Mouse (Mus musculus) mouse trophoblast stem cell (cell line): ENCODE measurements around the gene Synj2.

Experiments
- in situ Hi-C, 2 experiments: fragments of 300-500 bp; cut with MseI, MboI; formaldehyde crosslinking; loops; 2 replicates in 1 of 2; 3 replicates in 1 of 2; pipeline ENCODE4 v1.15.1; 2025

Gene Synj2

DNA sequence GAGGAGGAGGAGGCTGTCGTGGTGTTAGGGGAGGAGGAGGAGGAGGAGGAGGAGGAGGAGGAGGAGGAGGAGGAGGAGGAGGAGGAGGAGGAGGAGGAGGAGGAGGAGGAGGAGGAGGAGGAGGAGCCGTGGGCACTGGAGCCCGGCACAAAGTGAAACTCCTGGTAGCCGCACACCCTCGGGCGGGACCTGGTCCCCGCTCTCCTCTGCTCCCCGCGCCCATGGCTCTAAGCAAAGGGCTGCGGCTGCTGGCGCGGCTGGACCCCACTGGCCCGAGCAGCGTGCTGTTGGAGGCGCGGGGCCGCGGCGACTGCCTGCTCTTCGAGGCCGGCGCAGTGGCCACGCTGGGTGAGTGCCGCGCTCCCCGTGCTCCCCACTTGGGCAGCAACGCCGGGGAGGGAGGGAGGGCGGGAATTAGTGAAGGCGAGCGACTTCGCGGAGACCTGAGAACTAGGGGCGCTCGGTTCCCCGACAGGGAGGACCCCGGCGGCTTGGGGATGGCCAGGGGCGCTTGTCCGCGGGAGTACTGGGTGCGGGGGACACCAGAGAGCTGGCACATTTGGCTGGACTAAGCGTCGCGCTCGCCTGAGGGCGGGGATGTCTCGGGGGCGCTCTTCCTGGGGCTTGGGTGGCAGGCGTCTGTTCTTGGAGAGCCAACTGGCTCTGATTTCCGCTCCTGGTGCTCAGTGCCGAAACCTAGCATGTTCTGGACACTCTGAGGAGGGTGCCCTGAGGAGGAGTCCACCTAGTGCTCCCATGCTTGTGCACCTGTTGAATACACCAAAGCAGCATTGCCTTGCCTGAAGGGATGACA lies at the start of gene Synj2:
TSS of gene Synj2 (plus strand) at position 51 of the 814 bp plus-strand sequence.
- in situ Hi-C loops: no loop called here

DNA sequence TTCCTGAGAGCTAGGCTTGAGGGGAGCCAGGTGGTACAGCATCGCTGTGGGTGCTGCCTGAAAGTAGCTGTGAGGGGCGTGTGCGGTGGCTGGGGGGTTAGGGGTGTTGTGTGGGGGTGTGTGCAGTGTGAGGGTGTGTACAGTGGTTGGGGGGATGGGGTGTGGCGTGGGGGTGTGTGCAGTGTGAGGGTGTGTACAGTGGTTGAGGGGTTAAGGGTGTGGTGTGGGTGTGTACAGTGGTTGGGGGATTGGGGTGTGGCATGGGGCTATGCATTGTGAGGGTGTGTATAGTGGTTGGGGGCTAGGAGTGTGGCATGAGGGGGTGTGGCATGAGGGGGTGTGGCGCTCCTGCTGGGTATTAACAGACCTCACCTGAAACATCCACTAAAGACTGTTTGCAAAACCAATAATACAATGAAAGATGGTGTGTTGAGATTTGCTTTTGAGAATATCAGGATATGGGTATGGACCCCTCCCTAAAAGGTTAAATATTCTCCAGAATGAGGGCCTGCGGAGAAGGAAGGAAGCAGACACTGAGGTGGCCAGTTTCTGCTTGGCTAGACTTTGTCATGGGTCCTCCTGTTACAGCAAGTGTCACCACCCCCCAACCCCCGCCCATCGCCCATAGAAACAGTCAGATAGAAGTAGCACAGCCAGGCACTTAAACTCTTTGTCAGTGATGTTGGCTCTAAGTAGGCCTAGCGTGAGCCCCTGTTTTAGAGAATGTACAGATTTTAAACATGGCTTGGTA lies 49.0 kb upstream of the Synj2 start:
- in situ Hi-C loops: loop anchor here in 1 of 2 experiments (5.0 kb wide), 1 partner anchor 95 kb away; no protein-coding TSS in a partner anchor

DNA sequence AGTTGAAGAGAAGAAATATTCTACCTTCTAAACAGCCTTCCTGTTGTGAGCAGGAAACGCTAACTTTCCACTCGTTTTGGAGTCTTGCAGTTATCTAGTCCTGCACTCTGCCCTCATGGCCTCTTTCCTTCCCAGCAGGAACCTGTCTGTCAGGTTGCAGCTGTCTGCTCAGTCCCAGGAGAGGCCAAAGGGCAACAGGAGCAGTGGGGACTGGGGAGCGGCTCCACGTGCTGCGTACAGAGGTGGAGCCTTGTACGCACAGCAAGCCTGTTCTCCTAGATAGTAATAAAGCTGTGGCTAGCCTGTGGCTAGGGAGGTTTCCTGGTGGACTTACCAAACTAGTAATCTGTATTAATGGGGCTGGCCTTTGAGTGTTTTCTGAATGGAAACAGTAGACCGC lies 48.0 kb upstream of the Synj2 start:
- in situ Hi-C loops: loop anchor here in 1 of 2 experiments (5.0 kb wide), 1 partner anchor 96 kb away; no protein-coding TSS in a partner anchor

GRCm38 (mm10) chr17:5893574-5894148 lies 47.4 kb upstream of the Synj2 start:
- in situ Hi-C loops: loop anchor here in 1 of 2 experiments (5.0 kb wide), 1 partner anchor 96 kb away; no protein-coding TSS in a partner anchor

DNA sequence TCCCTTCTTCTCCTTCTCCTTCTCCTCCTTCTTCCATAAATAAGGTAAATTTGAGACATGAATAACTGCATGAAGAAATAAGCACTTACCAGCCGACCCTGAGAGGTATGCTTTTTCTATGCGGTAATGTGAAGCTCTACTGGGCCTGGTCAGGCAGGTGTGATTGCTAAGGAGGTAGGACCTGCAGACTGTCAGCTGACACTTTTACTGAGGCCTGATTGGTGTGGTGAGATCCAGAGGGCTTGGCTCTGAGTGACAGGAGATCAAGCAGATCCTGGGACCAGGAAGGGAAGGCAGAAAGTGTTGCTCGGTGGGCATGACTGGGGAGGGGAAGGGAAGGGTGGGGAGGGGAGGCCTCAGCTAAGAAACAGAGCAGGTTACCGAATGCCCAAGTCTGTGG lies 45.0 kb upstream of the Synj2 start:
- in situ Hi-C loops: no loop called here

- in situ Hi-C loops: no loop called here
Observed at GRCm38 (mm10) chr17:5896607-5897006, 44.5 kb upstream of the Synj2 start.

DNA sequence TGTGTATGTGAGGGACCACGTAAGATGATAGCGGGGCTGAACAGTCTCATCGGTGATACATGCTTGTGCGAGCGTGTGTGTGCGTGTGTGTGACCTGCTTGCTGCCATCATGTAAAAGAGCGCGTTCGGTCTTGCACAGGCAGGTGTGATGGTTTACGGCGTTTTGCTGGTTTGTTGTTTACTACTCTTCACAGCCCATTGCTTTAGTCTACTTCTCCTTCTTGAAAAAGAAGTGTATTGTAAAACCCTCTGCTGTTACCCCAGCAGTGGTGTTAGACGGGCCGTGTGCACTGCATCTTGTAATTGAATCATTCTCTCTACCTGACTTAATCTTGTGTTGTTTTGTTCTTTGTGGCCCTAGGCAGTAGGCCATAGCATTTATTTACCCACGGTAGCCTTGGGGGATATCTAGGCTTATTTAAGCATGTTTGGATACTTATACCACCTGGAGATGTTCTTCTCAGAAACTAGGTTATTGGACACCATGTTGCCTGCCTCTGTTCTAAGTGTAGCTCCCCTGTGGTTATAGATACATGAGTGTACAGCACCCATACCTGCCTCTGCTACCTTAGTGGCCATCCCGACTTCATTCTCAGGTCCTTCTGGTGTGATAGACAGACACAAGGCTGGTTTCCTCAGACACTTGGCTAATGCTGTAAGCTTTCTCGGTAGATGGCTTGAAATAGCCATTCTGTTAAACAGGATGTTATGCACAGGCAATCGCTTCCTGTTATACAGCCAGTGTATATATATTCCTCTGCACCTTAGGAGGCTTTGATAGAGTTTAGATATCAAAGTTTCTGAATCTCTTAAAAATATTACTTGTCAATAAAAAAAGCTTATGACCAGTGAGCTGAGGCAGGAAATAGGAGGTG lies 43.5 kb upstream of the Synj2 start:
- in situ Hi-C loops: no loop called here

DNA sequence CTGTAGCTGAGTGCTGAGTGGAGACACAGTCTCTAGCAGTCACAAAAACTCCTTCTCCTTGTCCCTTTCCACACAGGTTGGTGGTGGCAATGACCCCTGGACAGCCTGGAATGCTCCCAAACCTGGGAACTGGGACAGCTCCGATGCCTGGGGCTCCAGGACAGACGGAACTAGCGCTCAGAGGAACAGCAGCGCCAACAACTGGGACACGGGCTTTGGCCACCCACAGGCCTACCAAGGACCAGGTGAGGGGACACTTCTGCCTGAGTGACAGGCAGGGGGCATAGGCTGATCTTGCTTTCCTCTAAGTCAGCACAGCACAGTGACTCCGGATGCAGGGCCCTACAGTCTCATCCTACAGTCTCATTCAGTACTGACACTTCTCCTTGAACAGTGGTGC lies 41.8 kb upstream of the Synj2 start:
- in situ Hi-C loops: no loop called here

DNA sequence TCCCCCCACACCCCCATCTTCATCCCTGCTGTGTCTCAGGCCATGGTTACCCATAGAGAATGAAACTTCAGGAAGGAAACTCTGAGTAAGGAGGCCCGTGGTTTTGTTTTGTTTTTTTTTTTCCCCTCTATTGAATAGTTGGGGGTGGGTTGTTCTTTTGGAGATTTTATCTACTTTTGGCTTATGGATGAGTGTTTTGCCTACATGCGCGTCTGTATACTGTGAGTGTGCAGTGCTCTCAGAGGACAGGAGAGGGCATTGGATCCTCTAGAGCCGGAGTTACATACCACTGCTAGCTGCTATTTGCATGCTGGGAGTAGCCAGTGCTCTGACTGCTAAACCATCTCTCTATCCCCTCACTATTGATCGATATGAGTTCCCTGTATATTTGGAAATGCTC lies 39.7 kb upstream of the Synj2 start:
- in situ Hi-C loops: no loop called here

DNA sequence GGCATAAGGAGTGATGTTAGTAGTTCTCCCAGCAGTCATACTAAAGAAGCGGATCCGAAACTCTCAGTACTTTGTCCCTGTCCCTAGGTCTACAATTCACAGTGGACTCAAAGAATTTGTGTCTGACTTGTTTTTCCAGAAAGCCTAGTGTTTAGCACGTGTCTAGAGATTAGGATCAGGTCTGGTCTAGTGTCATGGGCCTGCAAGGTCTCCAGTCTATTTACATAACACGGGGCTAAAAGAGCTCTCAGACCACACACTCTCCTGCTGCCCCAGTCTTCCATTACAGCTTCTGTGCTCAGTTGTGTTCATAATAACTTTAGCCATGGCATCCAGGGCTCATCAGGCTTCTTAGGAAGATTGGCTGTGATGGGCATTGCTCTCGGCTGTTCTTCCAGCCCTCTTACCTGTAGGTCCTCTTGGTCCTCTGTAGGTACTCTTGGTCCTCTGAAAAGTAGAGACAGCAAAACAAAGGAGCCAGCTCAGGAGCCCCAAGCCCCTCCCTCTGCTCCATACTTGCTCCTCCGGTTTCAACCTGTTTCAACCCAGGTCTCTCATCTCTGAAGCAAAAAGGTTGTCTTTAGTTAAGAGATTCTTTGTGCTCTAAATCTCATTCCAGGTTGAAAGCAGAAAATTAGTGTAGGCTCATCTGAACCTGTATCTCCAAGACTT lies 37.3 kb upstream of the Synj2 start:
- in situ Hi-C loops: no loop called here

GRCm38 (mm10) chr17:5909681-5910080 lies 31.4 kb upstream of the Synj2 start:
- in situ Hi-C loops: no loop called here

- in situ Hi-C loops: no loop called here
Observed at GRCm38 (mm10) chr17:5911591-5911990, 29.5 kb upstream of the Synj2 start.

- in situ Hi-C loops: no loop called here
Observed at GRCm38 (mm10) chr17:5912797-5913196, 28.3 kb upstream of the Synj2 start.

DNA sequence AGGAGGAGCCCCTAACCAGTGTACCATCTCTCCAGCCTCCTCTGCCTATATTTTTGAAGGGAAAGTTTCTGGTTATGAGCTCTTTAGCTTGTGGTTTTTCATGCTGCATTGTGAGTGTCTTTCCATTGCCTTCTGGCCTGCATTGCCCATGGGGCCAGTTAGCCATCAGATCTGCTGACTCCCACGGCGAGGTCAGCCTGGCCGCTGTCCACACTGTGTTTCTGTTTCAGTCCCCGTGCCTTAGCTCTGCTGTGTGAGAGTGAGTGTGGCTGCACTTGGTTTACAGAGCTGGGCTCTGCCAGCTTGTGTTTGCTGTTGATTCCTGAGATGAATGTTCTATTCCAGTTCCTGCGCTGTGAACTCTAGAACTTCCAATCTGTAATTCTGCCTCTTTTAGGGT lies 26.9 kb upstream of the Synj2 start:
- in situ Hi-C loops: no loop called here

DNA sequence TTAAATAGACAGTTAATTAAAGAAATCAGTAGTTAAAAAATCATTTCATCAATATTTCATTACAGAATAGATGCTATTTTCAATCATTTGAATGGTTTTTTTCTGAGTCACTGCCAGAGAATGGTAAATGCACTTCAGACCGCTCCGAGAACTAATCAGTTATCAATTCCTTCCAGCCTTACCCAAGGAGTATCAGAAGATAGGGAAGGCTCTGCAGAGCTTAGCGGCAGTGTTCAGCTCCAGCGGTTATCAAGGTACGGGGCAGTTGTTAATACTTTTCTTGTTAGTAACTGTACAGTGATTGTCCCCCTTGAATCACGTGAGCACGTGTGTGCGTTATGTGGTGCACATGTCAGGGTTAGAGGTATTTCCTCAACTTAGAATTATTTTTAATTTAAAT lies 19.1 kb upstream of the Synj2 start:
- in situ Hi-C loops: no loop called here

DNA sequence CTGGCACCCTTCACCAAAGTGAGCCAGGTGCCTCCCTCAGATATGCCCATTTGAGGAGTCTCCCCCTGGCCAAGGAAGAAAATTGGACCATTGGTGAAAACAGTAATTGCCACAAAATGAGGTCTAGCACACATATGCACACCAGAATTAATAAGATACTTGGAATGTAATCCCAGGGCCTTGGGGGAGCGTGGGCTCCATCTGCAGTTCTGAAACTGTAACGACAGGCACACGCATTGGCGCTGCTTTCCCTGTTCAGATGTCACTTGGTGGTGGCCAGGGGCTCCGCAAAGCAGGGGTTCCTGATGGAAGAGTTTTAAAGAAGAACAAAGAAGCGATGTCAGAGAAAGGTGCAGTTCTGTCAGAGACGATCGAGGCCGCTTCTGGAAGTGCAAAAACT lies 17.8 kb upstream of the Synj2 start:
- in situ Hi-C loops: no loop called here

DNA sequence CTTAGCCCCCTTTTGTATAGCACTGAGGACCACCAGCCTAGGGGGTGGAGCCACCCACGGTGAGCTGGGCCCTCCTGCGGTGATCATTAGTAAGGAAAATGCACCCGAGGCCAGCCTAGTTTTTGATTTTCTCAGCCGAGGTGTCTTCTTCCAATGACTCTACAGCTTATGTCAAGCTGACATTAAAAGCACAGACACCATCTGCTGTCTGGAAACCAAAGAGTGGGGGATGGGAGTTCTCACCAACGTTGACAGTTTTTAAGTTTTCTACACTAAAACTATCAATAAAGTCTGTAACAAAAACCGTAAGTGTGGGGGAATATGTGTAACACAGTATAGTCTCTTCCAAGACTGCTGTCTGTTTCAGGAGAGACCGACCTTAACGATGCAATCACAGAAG lies 16.8 kb upstream of the Synj2 start:
- in situ Hi-C loops: no loop called here

DNA sequence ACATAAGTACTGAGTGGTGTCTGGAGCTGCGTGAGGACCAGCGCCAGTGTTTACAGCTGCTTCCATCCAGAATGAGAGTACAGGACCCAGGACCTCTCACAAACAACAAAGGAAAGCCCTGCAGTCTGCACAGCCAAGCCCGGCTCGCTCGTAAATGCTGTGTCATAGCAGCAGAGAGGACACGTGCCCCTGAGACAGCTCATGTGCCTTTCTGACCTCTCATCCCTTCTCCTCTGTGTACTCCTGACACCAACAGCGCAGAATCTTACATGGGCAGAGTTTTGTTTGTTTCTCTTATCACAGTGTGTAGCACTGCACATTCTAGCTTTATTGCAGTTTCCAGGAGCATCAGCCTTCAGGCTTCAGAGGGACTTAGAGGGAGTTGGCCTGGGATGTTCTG lies 14.4 kb upstream of the Synj2 start:
- in situ Hi-C loops: no loop called here

DNA sequence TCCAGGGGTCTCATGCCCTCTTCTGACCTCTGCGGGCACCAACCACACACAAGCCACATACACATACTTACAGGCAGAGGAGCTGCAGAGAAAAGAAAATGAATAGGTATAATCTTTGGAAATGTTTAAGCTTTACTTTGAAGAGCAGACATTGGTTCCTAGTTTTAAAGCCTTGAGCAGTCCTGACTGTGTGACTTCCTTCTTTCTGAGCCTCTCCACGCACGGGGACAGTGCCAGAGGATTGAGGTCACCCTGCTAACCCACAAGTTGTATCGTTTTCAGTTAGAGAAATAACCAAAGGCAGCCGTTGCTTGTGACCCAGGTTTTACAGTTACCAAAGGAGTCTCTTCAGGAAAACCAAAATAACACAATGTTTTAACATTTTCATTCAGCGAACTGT lies 12.0 kb upstream of the Synj2 start:
- in situ Hi-C loops: no loop called here

GRCm38 (mm10) chr17:5932161-5932560 lies 8.9 kb upstream of the Synj2 start:
- in situ Hi-C loops: no loop called here
